Mouse (Mus musculus): ENCODE data around the gene Rbfox1.

DNA sequence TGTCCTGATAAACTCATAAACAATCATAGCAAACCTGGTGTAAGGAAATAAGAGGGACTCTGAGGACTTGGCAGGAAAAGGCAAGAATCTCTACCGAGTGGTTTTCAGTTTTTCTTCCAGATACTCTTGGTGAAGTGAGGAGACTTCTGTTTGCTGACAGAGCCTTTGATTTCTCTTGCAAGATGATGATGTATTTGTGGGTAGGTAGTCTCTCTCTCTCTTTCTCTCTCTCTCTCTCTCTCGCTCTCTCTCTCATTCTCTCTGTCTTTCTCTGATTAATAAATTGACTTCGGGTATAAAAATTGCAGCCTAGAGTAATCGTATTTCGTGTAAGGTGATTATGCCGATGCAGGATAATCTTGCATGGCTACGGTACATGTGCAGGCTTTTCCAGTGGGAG lies 955.3 kb downstream of the Rbfox1 start:
- TF ChIP-seq CTCF (IDR thresholded peaks at IDR 0.05; ENCODE audit: low read depth, low read length) (no peak), POLR2A (IDR thresholded peaks at IDR 0.05; ENCODE audit: insufficient read depth, low read length) (no peak), EP300 (IDR thresholded peaks at IDR 0.05; ENCODE audit: insufficient read depth, low read depth, low read length) (no peak)
